Mouse (Mus musculus): Measurements from ENCODE around the gene Rps27l. TPM values are rescaled to one million over a fixed set of nuclear protein-coding genes. Genes with fewer than 3 reads are reported as not detected.

Rps27l gene
- total RNA-seq, 1 experiment from 2014 or later = 291 TPM

DNA sequence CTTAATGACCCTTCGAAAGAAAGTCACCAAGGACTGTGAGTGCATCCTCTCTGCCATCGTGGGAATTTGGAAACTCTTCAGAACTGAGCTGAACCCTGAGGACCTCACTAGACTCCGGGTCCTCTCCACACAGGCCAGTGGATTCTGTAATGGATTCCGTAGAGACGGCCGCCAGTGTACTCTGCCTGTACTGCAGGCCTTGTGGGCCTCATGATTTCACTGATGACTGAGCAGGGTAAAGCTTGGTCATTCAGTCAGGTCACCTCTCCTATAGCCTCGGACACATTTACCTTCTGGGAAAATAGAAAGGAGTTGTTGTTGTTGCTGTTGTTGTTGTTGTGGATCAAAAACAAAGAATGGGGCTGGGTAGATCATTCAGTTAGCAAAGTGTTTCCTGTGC lies 36.2 kb downstream of the Rps27l start:
- DNase-seq = no peak

DNA sequence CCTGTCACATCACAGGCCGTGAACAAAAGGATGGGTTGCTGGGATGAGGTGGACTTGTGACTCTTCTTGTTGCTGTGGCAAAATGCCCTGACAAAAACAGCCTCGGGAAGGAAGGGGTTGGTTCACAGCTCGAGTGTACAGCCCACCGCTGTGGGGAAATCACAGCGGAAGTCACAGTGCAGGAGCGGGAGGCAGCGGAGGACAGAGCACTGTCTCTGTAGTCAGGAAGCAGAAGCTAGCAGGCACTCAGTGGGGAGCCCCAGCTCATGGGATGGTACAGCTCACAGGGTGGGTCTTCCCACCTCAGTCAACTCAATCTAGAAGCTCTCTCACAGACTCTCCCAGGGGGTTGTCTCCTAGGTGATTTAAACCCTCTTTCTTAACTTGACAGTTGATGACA lies 39.5 kb downstream of the Rps27l start:
- no peak for DNase-seq

DNA sequence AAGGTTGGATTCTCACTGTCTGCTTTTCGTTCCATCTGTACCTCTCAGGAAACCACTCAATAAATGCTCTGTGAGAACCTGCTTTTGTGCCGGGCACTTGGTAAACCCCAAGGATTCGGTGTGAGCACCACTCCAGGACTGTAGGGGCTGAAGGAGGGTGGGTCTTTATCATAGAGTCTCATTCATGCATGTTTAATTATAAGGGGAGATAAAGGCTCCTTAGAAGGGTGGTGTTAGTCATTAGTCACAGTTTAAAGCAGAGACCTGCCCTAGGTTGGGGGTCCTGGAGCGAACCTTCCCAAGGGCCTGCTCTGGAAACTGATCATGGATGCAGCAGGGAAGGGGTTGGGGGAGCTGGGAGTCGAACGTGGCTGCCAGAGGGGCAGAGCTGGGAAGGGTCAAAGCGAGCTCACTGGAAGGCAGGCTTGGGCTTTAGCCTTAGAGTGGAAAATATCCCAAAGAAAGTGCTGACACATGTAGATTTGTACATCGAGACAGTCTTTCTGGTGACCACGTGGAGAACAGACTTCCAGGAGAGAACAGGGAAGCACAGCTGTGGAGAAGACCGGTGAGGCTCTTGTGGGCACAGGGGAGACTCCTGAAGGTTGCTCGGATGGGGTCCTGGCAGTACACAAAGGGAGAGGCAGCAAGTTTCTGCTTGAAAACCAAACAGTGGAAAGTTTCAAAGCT lies 42.5 kb downstream of the Rps27l start:
- no peak for DNase-seq

DNA sequence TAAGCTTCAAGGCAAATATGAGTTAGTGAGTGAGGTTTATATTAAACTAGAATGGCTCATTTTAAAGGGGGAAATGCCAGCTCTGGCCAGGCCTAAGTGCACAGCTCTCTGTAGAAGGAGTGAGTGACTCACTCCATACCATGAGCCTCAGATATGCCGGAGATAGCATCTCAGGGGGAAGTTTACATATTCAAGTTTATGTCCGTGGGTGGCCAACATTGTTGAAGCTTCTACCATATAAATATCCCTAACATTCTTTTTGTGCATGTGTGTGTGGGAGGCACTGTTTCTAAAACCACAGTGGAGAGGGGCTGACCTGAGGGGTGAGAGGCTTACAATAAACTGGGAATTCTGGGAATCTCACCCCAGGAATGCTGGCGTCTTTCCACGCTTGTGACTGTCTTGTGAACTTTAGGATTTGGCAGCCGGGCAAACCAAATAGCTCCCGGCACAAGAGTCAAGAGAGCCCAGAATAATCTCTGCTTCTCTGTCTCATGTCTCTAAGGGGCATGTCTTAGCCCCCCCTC lies 43.1 kb downstream of the Rps27l start:
- no peak for DNase-seq

DNA sequence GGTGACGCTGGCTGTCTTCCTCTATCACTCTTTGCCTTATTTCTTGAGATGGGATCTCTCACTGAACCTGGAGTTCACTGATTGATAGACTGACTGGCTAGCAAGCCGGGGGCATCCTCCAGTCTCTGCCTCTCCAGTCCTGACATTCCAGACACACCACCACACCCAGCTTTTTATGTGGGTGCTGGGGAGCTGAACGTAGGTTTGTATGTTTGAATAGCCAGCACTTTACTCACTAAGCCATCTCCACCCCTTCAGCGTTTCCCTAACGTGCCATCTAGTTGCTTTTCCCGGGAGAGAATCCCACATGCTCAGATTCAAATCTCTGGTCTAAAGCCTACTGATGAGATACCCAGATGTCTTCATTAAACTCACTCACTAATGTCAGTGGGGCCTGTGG lies 43.7 kb downstream of the Rps27l start:
- DNase-seq = no peak

DNA sequence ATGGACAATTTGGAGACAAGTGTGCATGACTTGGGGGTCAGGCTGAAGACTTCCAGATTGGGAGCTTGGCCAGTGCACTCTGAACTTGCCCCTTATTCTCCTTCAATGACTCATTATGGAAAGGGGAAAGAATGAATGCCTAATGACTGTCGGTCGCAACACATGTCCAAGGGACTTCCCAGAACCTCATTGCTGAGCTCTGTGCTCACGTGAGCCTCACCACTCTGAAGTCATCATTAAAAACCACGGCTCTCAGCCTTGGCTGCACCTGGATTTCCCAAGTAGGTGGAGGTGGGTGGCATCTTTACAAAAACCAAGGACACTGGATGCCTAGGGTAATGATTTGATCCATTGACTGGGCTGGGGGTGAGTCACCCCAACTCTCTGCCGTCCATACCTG lies 44.2 kb downstream of the Rps27l start:
- no peak for DNase-seq

DNA sequence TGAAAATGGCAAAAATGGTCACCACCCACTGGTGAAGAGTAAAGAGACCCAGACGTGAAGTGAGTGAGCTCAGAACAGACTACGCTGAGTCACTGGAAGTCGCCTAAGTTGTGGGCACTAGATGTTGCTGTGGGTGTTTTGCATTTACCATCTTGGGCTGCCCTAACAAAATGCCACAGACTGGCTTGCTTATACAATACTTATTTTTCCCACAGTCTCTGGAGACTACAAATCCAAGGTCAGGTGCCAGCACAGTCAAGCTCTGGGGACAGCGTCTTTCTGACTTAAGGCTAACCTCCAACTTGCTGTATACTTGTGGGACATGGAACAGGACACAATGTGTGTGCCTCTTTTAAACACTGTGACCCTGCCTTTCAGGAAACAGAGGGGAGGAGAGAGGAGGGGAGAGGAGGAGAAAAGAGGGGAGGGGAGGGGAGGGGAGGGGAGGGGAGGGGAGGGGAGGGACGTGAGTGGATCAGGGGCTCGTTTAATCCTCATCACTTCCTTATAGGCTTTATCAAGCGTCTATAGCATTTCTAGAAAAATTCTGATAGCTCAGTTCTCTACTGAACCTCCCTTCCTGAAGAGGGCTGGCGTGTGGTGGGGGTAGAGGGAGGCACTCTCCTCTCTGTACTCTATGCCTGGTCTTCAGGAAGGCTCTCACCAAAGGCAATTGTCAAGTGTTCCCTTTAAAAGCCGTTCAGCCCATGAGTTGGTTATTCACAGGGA lies 45.3 kb downstream of the Rps27l start:
- DNase-seq = no peak

DNA sequence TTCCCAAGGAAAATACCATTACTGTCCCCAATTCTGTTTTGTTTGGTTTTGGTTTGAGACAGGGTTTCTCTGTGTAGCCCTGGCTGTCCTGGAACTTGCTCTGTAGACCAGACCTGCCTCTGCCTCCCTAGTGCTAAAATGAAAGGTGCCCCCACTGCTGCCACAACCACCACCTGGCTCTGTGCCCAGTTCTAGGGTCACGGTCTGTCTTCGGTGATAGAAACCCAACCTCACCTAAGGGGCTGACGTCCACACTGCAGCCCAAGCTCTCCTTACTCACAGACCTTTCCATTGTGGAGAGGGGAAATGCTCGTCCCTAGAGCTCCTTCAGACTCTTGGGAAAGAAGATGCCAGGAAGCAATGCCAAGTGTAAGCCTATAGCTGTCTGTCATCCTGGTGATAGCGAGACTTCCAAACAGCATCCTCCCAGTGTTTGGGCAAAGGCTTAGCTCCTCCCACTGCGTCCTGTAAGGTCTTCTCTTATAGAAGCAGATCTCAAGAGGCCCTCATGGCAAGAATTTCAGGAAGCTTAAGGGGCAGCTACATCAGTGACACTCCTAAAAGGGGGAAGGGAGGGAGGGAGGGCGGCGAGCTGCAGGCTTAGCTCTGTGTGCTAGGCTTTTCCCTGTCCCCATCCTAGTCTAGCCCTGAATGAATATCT lies 46.0 kb downstream of the Rps27l start:
- no peak for DNase-seq

Other genes starting within 250 kb of the Rps27l start
- 0.33 and 0.49 TPM in 2 replicates for gene Car12, start 232.4 kb upstream of the Rps27l start, total RNA-seq (2021)
- gene Aph1b, start 150.6 kb upstream of the Rps27l start, total RNA-seq (2021) = 3.7 and 3.8 TPM in 2 replicates
- gene Gm10647, start 149.0 kb upstream of the Rps27l start, total RNA-seq (2021) = 0.30 TPM in 1 of 2 replicates, not detected in the other
- gene Aph1c, start 111.4 kb upstream of the Rps27l start, total RNA-seq (2021) = 7.9 and 8.0 TPM in 2 replicates
- gene Rab8b, start 26.4 kb upstream of the Rps27l start, total RNA-seq (2021) = 19.1 and 23.1 TPM in 2 replicates
- gene Lactb, start 29.4 kb downstream of the Rps27l start, total RNA-seq (2021) = 19.1 and 20.8 TPM in 2 replicates
- 183 and 207 TPM in 2 replicates for gene Tpm1, start 103.3 kb downstream of the Rps27l start, total RNA-seq (2021)